Mouse (Mus musculus) left cerebral cortex, postnatal 4 days (tissue): ENCODE measurements around the gene Hsdl1. TPM values are rescaled to one million over a fixed set of nuclear protein-coding genes. Genes with fewer than 3 reads are reported as not detected.
A peak's percentile ranks its signal among the peaks of the same experiment; 100 is the strongest.

Source experiments
- DNase-seq: peaks from one replicate; pipeline ENCODE4 v3.0.0-alpha.2; 2022
- intact Hi-C: fragments of 180-260 bp; cut with DNase I; formaldehyde crosslinking; loops from one replicate; pipeline ENCODE4 v1.15.1; 2025
- total RNA-seq, 2 experiments: library from RNA; stranded (reverse); gene quantifications; 2 replicates each; pipeline ENCODE4 v1.2.3; 2021

Hsdl1 gene
- total RNA-seq: 100 to 1,000 TPM; 103 to 107 TPM

DNA sequence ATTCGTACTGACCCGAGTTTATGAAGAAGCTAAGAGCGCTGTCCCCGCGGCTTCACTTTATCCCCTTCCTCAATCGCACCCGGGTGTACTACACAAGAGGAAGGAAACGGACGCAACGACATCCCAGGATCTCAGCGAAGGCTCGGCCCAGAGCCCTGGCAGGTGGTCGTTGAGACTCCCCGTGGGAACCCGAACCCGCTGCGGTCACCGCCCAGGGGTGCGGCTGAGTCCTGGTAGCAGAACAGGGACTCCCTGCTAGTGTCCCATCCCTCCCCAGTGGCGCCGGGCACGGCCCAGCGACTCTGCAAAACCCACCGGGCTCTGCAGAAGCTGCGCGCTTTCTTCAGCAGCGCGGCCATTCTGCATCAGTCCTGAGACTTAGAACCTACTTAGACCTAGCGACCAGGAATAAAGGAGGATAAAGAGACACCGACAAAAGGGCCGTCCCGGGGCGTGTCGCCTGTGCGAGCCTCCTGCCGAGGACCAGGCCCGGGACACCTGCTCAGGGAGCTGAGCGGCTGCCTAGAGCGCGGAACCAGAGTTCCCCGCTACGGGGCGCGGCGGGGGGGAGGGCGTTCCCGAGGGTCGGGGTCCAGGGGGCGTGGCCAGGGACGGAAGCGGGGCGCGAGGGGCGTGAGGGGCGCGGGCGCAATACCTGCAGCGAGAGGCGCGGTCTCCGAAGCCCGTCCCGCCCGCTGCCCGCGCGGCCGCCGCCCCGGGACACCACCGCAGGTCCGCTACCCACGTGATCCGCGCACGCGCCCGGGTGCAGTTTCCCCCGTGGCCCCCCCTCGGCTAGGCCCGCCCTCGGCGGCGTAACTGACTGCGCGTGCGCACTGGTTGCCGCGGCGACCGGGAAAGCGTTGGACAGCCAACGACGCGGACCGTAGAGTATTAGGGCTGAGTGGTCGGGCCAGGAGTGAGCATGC, at the start of gene Hsdl1, which contains the start of gene Dnaaf1:
TSS of gene Hsdl1 (minus strand) at position 747 of the 929 bp plus-strand sequence.
TSS of gene Dnaaf1 (plus strand) at position 799 of the 929 bp plus-strand sequence.
- intact Hi-C loops: no loop called here

DNA sequence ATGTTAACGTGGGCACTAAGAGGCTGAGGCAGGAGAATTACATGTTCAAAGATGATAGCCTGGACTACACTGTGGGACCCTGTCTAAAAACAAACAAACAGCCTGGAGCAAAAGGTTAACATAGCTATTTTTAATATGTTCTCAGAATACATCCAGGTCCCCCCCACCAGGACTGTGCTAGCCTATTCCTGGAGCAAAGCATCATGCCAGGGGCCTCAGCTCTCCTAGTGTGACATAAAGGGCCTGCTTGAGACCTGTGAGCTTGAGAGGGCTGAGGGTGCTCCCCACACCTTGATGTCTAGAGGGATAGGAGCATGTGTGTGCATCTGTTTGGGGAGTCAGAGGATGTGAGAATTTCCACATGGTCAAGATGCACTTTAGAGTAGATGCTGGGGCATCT, 48.8 kb upstream of the Hsdl1 start:
- DNase-seq: no peak
- intact Hi-C loops: no loop called here

More for the DNA sequence above, at the start of gene Hsdl1, which contains the start of gene Dnaaf1:
- DNase-seq: peak; percentile 96

DNA sequence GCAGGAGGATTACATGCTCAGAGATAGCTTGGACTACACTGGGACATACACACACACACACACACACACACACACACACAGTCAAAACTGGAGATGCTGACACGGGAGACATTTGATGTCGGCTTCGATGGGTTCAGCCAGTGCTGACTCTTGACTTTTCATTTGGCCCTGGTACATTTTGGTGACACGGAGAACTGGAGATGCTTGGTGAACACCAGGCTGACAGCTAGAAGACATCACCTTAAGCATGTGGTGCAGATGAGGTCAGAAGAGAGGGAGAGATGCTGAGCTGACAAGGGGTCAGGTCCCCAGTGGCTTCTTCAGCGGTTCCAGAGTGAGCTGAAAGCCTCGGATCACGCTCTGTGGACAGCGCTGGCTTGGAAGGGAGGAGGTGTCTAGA, 48.1 kb upstream of the Hsdl1 start:
- intact Hi-C loops: no loop called here

DNA sequence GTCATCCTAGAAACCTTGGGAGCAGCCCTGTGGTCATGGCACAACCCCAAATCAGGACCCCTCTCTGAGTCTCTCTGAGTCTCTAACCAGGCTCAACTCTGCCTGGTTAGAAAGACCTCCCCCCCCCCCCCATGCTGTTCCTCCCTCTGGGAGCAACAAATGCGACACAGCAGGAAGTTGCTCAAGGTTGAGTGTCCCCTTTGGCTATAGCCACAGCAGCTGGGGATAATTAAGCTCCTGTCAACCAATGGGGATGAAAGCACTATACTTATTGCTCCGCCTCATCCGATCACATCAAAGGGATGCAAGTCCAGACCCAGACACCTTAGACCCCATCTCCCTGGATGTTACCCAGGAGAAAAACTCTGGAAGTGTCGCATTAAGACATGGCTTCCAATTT, 47.6 kb upstream of the Hsdl1 start:
- no peak for DNase-seq
- intact Hi-C loops: no loop called here

More for the DNA sequence above, 48.1 kb upstream of the Hsdl1 start:
- no peak for DNase-seq

DNA sequence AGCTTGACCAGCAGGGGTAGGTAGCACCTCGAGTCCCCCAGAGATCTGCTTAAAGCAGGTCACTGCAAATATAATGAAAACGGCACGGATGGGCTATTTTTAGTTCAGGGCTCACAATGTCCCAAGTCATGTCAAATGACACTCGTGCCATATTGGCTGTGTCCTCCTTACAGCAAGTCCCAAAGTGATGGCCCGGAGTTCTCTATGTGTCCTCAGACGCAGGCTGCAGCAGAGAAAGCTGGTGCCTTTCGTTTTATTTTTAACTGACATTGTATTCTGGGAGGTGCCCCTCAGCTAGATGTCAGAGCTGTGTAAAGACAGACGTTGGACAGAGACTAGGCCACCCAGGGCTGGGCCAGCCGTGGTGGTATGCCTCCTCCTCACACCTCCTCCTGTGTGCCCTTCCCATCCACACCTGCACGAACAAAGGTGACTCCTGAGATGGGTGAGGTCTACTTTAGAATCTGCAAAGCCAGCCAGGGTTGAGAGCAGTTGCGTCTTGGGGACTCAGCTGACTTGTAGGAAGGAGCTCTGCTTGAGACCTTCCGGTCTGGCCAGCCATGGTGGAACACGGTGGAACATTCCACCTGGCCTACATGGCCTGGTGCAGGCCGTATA, 46.0 kb upstream of the Hsdl1 start:
- intact Hi-C loops: no loop called here
- DNase-seq: no peak

DNA sequence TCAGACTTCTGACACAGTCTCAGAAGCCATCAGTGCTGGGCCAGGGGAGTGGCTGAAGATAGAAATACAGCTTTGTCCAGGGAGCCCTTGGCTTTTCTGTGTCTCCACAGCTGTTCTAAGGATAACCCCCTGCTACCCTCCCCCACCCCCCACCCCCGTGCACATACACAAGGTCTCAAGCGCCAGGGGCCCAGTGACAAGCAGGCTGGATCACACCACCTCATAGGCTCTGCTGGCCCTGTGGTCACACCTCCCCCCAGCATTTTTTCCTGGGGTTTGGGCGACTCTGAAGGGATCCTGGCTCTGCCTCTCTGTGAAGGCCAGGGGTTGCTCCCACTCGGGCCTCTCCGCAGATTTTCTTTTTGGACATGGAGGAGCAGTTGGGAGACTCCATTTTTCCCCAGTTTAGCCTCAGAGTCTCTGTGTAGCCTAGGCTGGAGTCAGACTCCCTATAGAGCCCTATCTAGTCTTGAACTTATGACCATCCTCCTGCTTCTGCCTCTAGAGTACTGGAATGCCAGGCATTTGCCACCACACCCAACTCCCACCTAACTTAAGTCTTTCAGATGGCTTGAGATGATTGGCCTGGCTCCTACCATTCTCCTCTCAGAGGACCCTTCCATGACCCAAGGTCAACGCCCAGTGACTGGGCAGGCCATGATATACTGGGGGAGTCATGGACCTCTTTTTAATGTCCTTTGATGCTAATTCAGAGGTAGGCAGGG, 45.3 kb upstream of the Hsdl1 start:
- DNase-seq: no peak
- intact Hi-C loops: no loop called here

DNA sequence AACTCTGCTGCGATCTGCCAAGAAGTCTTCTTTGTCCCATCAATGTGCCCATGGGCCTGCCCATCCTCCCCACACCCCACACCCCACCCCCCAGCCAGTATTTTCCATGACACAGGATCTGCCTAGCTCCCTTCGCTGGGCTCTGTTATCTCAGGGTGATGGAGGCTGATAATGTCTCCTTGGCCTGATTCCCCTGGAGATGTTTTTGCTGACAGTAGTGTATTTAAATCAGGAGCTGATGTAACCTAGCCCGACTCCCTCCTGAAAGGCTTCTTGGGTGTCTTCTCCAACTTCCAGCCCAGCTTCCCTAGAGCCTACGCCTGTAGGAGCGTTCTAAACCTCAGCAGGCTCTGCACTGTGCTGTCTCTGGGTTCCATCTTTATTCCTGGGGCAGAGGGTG, 43.9 kb upstream of the Hsdl1 start:
- DNase-seq: no peak
- intact Hi-C loops: no loop called here

DNA sequence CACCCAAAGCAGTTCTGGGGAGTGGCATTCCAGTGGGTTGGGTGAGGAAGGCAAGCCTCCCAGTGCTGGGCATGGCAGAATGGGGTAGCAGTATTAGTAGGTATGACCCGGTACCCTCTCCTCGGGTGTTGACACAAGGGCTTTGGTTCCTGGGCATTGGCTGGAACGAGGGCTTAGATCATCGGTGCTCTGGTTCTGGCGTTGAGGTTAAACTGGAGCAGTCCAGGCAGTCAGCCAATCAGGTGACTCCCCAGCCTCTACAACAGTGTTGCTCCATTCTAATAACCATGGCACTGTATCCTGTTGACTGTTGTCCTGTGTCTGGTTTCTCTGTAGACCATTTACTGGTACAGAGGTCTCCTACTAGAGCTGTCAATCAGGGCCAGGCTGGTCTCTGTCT, 42.6 kb upstream of the Hsdl1 start:
- intact Hi-C loops: no loop called here
- no peak for DNase-seq

DNA sequence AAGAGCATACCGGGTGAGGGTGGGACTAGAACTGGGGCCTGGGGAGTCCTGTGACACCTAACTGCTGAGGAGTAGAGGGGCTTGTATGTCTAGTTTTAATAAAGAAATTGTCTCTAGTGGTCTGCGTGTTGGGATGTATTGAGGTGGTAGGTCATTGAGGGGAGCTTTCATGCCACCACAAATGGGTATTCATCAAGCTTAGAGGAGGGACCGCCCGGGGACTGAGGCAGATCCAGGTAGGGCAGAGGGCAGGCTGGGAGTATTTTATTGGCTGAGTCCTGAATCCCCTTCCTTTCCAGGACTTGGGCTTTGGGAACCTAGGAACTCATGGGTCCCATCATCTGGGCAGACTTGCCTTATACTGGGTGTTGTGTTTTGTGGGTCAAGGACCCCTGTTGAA, 41.8 kb upstream of the Hsdl1 start:
- intact Hi-C loops: no loop called here
- DNase-seq: no peak

DNA sequence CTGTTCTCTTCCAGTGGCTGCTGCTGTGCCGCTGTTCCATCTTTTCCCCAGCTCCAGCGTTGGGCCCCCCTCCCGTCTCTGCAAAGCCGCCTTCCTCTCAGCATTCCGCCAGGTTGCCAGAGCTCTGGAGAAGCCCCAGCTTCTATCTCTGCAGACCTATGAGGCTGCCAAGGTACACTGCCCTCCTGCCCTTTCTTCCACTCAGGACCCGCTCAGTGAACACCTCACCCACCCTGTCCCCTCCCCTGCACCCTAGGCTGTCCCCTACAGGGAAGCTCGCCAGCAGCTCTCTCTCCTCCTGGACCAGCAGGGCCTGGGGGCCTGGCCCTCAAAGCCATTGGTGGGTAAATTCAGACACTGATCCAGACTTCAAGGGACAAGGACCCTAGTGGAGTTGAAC, 41.4 kb upstream of the Hsdl1 start:
- no peak for DNase-seq
- intact Hi-C loops: no loop called here

DNA sequence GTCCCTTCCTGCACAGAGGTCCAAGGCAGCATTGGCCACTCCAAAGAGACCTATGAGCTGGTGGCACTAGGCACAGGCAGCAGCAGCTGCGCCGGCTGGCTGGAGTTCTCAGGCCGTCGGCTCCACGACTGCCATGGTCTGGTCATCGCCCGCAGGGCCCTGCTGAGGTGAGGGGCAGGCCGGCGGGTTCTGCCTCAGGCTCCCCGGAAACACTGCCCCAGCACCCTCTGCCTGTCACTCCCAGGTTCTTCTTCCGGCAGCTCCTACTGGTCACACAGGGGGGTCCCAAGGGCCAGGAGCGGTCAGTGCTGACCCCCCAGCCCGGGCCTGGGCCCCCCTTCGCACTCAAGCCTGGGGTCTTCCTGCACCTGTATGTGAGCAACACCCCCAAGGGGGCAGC, 40.1 kb upstream of the Hsdl1 start:
- DNase-seq: no peak
- intact Hi-C loops: no loop called here

DNA sequence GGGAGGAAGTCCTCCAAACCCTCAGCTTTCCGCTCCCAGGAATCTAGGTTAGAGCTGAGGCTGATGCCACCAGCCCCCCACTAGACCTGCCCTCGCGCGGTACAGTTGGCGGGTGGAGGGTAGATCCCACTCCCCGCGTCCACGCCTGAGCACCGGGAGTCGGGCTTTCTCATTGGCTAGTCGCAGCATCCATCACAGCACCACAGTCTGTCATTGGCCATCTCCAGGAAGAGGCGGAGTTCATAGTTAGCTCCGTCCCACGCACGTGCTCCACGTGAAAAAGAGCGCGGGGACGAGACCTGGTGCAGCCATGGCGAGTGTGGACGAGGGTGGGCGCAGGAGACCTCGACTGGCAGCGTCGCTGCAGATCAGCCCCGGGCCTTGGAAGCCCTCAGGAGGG, 37.5 kb upstream of the Hsdl1 start, which contains the start of gene Adad2:
TSS of gene Adad2 (plus strand) at position 277 of the 400 bp plus-strand sequence.
- intact Hi-C loops: no loop called here
- DNase-seq: no peak

DNA sequence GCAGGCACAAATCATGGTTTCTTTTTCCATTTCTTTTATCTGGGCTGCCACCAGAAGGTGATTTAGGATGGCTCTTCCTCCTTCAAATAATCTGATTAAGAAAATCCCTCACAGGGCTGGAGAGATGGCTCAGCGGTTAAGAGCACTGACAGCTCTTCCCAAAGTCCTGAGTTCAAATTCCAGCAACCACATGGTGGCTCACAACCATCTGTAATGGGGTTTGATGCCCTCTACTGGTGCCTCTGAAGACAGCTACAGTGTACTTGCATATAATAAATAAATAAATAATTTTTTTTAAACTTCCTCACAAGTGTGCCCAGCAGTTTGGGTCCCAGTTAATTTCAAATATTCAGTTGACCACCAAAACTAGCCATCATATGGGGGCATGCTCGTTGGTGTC, 31.2 kb upstream of the Hsdl1 start:
- intact Hi-C loops: loop anchor here (10.0 kb wide), 1 partner anchor 161 kb away; the partner anchor contains the start of gene Necab2
- no peak for DNase-seq

DNA sequence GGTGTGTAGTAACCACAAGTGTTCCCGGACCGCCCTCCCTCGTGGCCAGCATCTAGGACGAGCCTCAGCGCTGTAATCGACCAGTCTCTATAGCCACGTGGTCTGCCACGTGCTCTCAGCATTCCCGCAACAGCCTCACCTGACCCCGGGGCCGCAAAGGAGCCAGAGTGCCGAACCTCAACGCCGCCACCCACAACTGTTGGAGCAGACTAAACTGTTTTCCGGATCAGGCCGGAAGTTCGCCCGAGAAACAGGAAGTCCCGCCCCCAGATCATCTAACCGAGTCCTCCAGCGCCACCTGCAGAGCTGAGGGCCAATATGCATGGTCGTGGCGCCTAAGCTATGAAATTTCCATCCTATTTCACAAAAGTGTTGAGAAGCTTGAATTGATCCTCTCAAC, 30.0 kb upstream of the Hsdl1 start, which contains the start of gene Taf1c:
TSS of gene Taf1c (minus strand) at position 227 of the 400 bp plus-strand sequence.
- intact Hi-C loops: loop anchor here (10.0 kb wide), 1 partner anchor 160 kb away; the partner anchor contains the start of gene Necab2
- peak; percentile 96 for DNase-seq

DNA sequence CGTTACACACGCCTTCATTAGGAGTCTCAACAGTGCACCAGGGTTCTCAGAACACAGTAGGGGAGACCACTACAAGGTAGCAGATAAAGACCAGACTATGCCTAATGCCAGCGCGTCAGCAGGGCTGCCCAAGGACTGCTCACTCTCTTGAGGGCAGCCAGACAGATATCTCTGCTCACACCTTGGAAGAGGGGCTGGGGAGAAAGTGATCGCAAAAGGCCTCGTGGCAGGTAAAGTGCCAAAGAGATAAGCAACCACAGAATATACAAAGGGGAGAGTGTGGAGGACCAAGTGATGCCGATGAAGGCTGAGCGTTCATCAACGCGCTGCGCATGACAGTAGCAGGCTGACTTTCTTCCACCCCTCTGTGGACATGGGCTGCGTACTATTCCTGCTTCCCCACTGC, 29.4 kb upstream of the Hsdl1 start:
- DNase-seq: no peak
- intact Hi-C loops: loop anchor here (10.0 kb wide), 1 partner anchor 160 kb away; the partner anchor contains the start of gene Necab2

DNA sequence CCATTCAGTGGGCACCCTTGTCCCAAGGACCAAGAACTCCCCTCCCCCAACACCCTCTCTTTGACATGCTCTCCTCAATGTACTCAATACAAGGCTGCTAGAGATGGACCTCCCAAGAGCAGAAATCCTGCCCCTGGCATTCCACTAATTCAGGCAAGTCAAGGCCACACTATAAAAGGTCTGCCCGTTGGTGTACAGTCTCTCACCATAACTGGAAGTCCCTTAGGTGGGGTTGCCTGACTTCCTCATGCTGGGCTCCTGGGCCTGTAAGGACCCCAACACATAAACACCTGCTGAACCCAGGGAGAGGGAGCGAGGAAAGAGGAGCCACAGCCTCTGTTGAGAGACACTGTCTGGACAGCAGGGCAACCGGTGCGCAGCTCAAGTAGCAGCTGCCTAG, 28.8 kb upstream of the Hsdl1 start:
- no peak for DNase-seq
- intact Hi-C loops: loop anchor here (10.0 kb wide), 1 partner anchor 159 kb away; the partner anchor contains the start of gene Necab2

DNA sequence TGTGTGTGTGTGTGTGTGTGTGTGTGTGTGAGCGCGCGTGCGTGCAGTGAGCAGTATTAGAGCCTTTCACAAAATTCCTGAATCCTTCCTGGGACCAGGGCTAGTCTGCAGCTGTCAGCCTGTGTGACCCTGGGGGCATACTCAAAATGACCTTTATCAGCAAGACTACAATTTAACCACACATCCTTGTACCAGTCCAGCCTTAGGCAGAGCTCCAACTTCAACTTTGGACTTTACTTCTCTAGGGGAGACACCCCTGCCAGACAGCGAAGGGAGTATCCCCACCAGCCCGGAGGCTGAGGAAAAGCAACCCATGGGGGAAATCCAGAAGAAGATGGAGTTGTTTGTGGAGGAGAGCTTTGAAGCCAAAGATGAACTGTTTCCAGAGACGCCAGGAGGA, 16.5 kb upstream of the Hsdl1 start:
- no peak for DNase-seq
- intact Hi-C loops: no loop called here

DNA sequence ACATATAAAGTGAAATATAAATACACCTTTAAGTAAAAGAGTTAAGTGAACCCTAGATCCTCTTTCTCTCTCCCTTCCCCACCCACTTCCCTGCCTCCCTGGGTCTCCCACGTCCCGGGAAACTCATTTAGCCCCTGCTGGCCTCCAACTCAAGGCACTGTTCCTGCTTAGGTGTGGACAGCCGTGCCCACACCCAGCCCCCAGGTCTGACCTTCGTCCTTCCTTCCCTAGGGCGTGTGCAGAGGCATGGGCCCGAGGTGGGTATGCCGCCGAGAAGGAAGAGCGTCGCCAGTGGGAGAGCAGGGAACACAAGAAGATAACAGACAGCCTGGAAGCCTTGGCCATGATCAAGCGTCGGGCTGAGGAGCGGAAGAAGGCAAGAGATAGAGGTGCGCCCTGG, 15.4 kb upstream of the Hsdl1 start:
- intact Hi-C loops: no loop called here
- DNase-seq: no peak

DNA sequence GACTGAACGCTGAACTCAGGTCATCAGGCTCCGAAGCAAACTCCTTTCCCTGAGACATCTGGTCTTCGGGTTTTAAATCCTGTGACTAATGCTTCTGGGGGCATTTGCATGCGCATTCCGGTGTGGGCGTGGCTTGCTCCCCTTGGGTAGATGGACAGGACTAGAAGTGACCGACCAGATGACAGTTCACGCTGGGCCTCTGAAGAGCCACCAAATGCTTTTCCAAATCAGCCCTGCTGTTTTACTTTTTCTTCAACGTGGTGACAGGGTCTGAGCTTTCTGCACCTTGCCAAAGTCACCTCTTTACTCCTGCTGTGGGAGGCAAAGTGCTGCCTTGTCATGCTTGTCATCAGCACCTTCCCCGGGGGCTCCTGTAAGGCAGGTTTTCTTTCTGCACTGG, 13.9 kb upstream of the Hsdl1 start:
- peak; percentile 22 for DNase-seq
- intact Hi-C loops: no loop called here

DNA sequence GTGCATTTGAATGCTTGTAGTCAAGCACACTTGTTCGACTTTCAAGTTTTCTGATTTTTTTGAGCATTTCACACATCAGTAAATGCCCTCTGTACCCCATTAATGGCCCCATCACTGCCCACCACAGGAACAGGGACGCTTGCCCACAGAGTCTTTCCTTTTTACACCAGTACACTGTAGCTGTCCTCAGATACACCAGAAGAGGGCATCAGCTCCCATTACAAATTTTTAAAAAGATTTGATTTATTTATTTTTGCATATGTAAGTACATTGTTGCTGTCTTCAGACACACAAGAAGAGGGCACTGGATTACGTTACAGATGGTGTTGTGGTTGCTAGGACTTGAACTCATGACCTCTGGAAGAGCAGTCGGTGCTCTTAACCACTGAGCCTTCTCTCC, 13.3 kb upstream of the Hsdl1 start:
- intact Hi-C loops: no loop called here
- no peak for DNase-seq

DNA sequence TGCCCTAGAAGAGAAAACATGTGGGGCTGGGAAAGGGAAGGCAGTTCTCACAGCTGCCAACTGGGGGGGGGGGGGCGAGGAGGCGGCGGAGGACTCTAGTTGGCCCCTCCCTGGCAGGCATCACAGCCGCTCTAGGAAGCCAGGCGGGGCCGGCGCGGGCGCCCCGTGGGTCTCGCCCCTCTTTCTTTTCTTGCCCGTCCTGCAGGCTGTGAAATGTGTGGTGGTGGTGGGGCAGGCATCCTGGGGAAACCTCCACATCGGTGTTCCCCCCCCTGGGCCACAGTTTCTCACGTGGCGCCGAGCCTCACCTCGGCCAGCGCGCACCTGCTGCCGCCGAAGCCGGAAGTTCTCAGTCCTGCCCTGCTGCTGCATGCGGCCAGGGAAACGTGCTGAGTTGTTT, 10.9 kb upstream of the Hsdl1 start:
- no peak for DNase-seq
- intact Hi-C loops: no loop called here
